Mouse (Mus musculus) right cerebral cortex, adult 18-20 months (tissue): ENCODE results near the gene Cdc25b.

ENCODE experiments used
- DNase-seq: peaks from one replicate; pipeline ENCODE4 v3.0.0; 2022; ENCODE audit warnings: mixed read lengths

The Cdc25b gene

GRCm38 (mm10) chr2:131232558-131232957 is 45.8 kb downstream of the Cdc25b start:
- no peak for DNase-seq

GRCm38 (mm10) chr2:131233307-131234126 is 46.8 kb downstream of the Cdc25b start, which contains the start of gene Mavs:
Gene Mavs, plus strand, starts transcription at chr2:131234063.
- peak; percentile 95 for DNase-seq

GRCm38 (mm10) chr2:131234127-131234650 is 47.4 kb downstream of the Cdc25b start:
- no peak for DNase-seq

- no peak for DNase-seq
Observed at GRCm38 (mm10) chr2:131234970-131235635, 48.4 kb downstream of the Cdc25b start.

- no peak for DNase-seq
Observed at GRCm38 (mm10) chr2:131242180-131242579, 55.4 kb downstream of the Cdc25b start.

GRCm38 (mm10) chr2:131242929-131243328 is 56.2 kb downstream of the Cdc25b start:
- DNase-seq, result no peak
